Mouse (Mus musculus): Measurements from ENCODE around the gene Traf3ip1.

DNA sequence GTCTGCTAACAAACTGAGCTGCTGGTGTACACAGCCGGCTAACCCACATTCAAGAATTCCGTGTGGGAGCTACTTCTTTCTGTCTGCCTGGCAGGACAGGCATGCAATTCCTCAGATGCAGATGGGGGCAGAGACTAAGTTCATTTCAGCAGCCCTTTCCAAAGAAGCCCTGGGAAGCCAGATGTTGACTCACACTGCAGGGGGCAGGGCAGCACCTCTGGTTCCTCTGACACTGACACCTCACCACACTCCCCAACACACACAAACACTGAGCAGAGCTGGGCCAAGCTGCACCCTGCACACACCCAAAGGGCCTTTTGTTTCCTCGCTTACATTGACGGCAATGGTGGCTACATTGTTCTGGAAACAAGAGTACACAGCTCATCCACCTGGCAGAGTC, 33.9 kb upstream of the Traf3ip1 start:
- TF ChIP-seq CTCF (IDR thresholded peaks at IDR 0.05; ENCODE audit: low read depth) (no peak), EP300 (IDR thresholded peaks at IDR 0.05; ENCODE audit: low read depth) (no peak)
